Mouse (Mus musculus): ENCODE results near the gene 1700066M21Rik. TPM values are rescaled to one million over a fixed set of nuclear protein-coding genes. Genes with fewer than 3 reads are reported as not detected.

1700066M21Rik gene
- total RNA-seq, 2 experiments from 2014 or later, result 25.0 to 26.7 TPM

DNA sequence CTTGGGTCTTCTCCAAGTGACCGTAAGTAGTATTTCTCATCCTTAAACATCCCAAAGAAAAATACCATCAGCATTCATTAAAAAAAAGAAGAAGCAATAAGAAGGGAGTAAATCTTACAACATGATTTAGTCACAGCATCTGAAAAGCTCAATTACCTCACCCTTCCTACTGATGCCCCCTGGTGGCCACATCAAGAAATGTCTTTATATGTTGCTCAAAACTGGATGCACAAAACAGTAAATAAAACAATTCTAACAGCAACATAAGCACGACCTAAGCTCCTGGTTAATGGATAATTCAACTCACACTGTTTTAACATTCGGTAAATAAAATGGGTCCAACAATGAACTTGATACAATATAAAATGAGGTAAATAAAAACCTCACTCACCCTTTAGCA is 16.6 kb downstream of the 1700066M21Rik start:
- DNase-seq, result peak in 1 of 2 experiments; percentile 24

GRCm38 (mm10) chr1:57400321-57400720 is 22.9 kb downstream of the 1700066M21Rik start:
- DNase-seq, result no peak

DNA sequence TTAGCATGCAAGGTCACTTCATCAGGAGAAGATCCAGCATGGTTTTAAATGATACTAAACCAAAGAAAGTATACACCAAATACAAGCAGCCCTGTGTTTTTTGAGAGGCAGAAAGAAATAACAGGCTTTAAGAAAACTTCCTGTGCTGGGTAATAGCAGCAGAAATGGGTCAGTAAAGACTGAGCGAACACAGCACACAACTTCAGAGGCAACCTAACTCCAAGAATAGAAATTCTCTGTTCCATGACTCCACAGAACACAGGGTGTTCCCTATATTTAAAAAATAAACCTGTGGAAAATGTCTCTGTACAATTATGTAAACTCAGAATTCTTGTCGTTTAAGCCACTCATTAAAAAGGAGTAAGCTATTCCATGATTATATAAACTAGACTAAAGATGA is 23.5 kb downstream of the 1700066M21Rik start:
- DNase-seq, result no peak

DNA sequence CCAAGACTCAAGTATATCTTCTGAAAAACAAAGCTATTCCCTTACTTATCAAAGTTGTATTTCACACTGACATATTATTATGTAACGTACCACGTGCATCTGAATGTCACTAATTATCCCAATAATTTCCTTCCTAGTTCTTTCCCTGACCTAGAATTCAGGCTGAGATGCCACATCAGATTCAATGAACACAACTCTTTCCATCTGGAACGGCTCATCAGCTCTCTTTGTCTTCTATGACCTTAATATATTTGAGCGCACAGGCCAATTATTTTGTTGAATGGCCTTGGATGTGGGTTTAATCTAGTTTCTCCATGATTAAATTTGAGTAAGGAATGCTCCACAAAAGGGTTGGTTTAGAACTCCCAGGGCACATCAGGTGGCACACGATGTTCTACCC is 24.7 kb downstream of the 1700066M21Rik start:
- DNase-seq, result no peak

GRCm38 (mm10) chr1:57406187-57407151 is 29.0 kb downstream of the 1700066M21Rik start, which contains the start of the genes Maip1 and Tyw5:
Gene Maip1, plus strand, starts transcription at chr1:57406328.
Gene Tyw5, minus strand, starts transcription at chr1:57407101.
- DNase-seq, result peak; percentile 84 to 85

DNA sequence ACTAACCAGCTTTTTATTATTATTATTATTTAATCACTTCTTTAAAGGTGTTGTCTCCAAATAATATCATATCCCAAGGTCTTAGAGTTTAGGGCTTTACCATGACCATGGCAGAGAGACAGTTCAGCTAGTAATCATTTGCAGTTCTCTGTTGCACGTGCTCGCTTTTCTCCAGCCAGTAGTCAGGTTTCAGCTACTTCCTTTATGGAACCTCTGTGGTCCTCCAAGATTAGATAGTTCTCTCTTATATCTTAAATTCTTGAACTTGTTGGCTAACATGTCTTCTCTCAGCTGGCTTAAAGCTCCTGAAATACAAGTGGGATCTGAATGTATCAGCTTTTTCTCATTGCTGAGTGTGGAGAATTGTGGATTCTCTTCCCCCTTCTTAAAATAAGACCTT is 31.6 kb downstream of the 1700066M21Rik start:
- DNase-seq, result no peak

- DNase-seq, result no peak
These were observed 36.0 kb downstream of the 1700066M21Rik start for GRCm38 (mm10) chr1:57413397-57413796.

- DNase-seq, result no peak
These were observed 46.3 kb downstream of the 1700066M21Rik start for GRCm38 (mm10) chr1:57423696-57424095.

DNA sequence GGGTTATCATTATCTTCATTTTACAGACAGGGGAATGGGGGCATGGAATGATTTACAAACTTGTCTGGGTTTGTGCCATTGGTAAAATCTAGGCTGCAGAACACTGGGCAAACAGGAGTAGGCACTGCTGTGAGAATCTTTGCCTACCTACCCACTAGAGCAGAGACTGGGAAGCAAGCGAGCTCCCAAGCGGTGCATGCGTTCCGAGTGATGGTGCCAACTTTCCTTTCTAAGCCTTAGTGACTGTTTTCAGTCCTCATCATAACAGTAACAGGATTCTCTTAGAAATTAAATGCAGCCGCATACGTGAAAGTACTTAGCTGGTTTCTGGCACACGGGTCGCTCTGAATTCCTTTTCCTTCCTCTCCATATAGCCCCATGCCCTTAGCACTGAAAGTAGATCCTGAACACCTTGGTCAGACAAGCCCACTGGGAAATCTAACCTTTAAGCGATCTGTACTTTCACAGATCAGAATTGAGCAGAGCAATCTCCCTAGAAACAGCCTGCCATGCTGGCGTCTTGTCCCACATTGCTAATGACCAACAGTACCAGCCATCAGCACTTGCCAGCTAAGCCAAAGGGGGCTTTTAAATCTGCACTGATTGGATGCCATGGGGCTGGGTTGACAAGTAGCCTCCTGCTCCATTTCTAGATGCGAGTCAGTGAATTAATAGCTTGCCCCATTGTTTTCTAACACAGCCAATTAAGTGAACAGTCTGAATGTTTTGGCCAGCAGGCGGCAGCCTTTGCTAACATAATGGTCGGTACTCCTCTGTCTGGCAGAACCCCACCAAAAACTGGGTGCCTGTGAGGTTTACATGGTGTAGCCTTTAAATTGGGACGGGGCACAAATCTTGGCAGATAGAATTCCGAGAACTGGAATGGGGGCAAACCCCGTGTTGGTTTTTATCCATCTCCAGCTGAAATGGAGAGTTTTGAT is 51.2 kb downstream of the 1700066M21Rik start:
- peak; percentile 87 to 89 for DNase-seq

DNA sequence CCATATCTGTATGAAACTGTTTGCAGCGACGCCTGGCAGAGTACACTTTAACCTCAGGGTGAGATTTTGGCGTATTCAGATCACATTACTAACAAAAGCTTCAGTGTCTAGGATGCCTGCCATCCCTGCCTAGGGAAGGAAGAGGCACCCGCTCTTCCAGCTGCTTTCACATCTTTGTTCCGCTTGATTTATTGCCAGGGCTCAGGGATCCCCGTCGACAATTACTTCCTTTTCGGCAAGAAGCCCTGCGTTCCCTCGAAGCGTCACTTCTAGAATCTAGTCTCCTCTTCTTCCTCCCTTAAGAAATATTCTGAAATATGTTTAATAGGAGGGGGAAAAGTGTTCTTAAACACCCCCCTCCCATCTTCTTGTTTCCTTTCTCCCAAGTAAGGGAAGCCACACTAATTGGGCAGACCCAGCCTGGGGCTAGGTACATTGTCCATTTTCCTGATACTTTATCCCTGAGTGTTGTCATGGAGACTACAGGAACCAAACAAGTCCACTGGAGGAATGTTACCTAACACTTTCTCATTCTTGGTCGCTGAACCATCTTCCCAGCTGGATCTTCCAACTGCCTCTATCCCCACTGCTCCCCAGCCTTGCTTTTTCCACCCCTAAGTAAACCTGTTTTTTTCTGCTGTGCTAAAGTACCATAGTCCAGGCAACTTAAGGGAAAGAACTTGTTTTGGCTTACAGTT is 52.5 kb downstream of the 1700066M21Rik start:
- no peak for DNase-seq

- no peak for DNase-seq
These were observed 55.7 kb downstream of the 1700066M21Rik start for GRCm38 (mm10) chr1:57433141-57433540.

Other genes starting within 250 kb of the 1700066M21Rik start
- 10 to 100 TPM; 11.1 to 11.4 TPM for gene Maip1, start 28.7 kb downstream of the 1700066M21Rik start, total RNA-seq (2021)
- gene Tyw5, start 29.5 kb downstream of the 1700066M21Rik start, total RNA-seq (2021), result 10 to 100 TPM; 22.4 to 22.7 TPM